Mouse (Mus musculus) right cerebral cortex, postnatal 36 days (tissue): ENCODE data around the gene Foxp1.

ENCODE experiments used
- DNase-seq, 2 experiments: peaks; one replicate each; pipeline ENCODE4 v3.0.0; 2022; ENCODE audit warnings: low spot score in 2 of 2, mixed read lengths in 1 of 2

Foxp1 gene

GRCm38 (mm10) chr6:99053111-99053510, 469.4 kb downstream of the Foxp1 start:
- no peak for DNase-seq

- DNase-seq, result no peak
Observed at GRCm38 (mm10) chr6:99051724-99052123, 470.8 kb downstream of the Foxp1 start.

- no peak for DNase-seq
Observed at GRCm38 (mm10) chr6:99050288-99051006, 472.1 kb downstream of the Foxp1 start.

- no peak for DNase-seq
Observed at GRCm38 (mm10) chr6:99047322-99047721, 475.2 kb downstream of the Foxp1 start.

- DNase-seq, result no peak
Observed at GRCm38 (mm10) chr6:99045845-99046788, 476.4 kb downstream of the Foxp1 start.

GRCm38 (mm10) chr6:99043932-99044664, 478.4 kb downstream of the Foxp1 start:
- peak in 1 of 2 experiments; percentile 20 for DNase-seq

- DNase-seq, result no peak
Observed at GRCm38 (mm10) chr6:99043226-99043625, 479.3 kb downstream of the Foxp1 start.

GRCm38 (mm10) chr6:99042175-99042954, 480.2 kb downstream of the Foxp1 start:
- no peak for DNase-seq

GRCm38 (mm10) chr6:99038977-99039376, 483.5 kb downstream of the Foxp1 start:
- no peak for DNase-seq

- no peak for DNase-seq
Observed at GRCm38 (mm10) chr6:99035459-99036375, 486.8 kb downstream of the Foxp1 start.

GRCm38 (mm10) chr6:99033062-99033461, 489.5 kb downstream of the Foxp1 start:
- no peak for DNase-seq

- no peak for DNase-seq
Observed at GRCm38 (mm10) chr6:99031321-99031903, 491.1 kb downstream of the Foxp1 start.

GRCm38 (mm10) chr6:99030251-99030650, 492.3 kb downstream of the Foxp1 start:
- no peak for DNase-seq

- DNase-seq, result no peak
Observed at GRCm38 (mm10) chr6:99029438-99029837, 493.1 kb downstream of the Foxp1 start.

- DNase-seq, result no peak
Observed at GRCm38 (mm10) chr6:99028989-99029305, 493.6 kb downstream of the Foxp1 start.

GRCm38 (mm10) chr6:99028161-99028988, 494.1 kb downstream of the Foxp1 start:
- DNase-seq, result peak in 1 of 2 experiments; percentile 34

- DNase-seq, result no peak
Observed at GRCm38 (mm10) chr6:99027542-99028160, 494.9 kb downstream of the Foxp1 start.
